Mouse (Mus musculus): Measurements from ENCODE around the gene Msn. TPM values are rescaled to one million over a fixed set of nuclear protein-coding genes. Genes with fewer than 3 reads are reported as not detected.
"Not testable (repeated sequence)": the region's sequence is repeated elsewhere in the genome, so short reads cannot be mapped to it uniquely, and the experiment has no call there.

Msn gene
- total RNA-seq, 1 experiment from 2014 or later = 128 TPM

GRCm38 (mm10) chrX:96144960-96145488 is 49.2 kb downstream of the Msn start:
- DNase-seq = no peak

DNA sequence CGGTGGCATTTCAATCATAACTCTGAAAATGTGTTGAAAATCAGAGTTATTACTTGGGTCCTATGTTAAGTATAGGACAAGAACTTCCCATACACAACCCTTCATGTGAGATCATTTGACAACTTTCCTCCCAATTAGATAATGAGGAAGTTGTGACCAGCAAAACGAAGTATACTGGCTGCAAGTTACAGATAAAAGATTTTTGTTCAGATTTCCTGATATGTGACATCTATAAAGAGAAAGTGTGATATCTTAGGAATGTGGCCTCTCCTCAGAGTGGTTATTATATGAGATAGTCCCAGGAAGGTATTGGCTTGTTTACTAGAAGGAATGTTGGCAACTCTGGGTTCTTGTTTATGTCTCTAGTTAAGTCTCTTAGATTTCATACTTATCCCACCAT is 52.4 kb downstream of the Msn start:
- no peak for DNase-seq

GRCm38 (mm10) chrX:96153362-96153761 is 57.5 kb downstream of the Msn start:
- DNase-seq = no peak

GRCm38 (mm10) chrX:96157936-96158335 is 62.1 kb downstream of the Msn start:
- no peak for DNase-seq

GRCm38 (mm10) chrX:96162571-96162970 is 66.7 kb downstream of the Msn start:
- DNase-seq = no peak

GRCm38 (mm10) chrX:96171645-96172388 is 76.0 kb downstream of the Msn start:
- DNase-seq = no peak

DNA sequence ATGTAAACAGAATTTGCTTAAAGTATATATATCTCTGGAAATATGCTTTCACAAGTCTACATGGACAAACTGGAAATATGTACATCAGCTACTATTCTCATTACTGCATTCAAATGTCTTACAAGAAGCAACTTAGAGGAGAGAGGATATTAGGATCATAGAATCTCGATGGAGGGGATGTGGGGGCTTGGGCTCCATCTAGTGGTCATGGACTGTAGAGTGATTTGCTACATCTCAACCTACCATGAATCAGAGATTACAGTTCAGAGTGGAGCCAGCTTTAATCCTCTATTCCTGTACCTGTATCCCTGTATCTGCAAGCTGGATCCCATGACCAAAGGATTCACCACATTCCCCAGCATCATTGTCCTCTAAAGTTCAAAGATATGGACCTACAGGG is 82.6 kb downstream of the Msn start:
- peak; percentile 23 for DNase-seq

- DNase-seq = no peak
These were observed 88.4 kb downstream of the Msn start for GRCm38 (mm10) chrX:96184100-96184732.

DNA sequence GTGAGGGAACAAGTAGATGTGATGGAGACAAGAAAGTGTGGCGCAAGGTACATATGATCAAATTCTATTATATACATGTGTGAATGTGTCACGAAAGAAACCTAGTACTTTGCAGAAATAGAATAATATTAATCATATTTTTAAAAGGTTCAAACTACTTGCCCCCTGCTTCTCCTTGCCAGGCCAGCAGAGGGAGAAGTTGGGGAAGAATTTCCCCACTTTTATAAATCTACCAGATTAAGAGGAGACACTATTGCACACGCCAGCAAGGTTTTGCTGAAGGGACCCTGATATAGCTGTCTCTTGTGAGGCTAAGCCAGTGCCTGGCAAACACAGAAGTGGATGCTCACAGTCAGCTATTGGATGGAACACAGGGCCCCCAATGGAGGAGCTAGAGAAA is 109.3 kb downstream of the Msn start:
- DNase-seq = not testable (repeated sequence)

DNA sequence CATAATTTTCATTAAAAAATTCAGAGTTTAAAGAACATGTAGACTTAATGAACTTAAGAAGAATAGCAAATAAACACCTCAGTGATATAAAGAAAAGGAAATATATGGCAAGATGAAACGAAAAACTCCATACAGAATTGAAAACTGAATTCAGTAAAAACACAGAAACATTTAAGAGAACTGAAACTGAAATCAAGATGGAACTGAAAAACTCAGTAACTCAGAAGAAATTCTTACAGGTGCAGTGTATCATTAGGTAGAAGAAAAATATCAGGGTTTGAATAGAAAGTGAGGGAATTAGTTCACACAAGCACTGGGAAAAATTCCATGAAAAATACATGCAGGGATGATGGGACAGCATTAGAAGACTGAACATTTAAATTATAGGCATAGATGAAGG is 111.0 kb downstream of the Msn start:
- DNase-seq = no peak

DNA sequence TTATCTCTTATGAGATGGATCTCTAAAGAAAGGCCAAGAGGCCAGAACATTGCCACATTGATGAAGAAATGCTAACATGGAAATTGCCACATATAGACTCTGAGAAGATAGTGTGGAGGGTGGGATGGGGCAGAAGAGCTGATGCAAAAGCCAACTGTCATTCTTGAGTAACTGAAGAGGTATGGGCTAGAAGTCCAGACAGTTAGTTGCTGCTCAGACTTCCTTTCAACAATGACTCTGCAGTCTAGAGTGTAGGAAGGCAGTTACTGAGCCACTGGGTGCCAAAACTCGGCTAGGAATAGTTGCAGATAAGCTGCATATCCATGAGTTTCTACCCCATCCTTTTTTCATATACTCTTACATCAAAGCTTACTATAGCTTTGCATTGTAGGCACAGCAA is 122.2 kb downstream of the Msn start:
- DNase-seq = no peak

Other genes starting within 250 kb of the Msn start
- 43.6 and 47.6 TPM in 2 replicates for gene Las1l, start 139.1 kb upstream of the Msn start, total RNA-seq (2021)
- gene Vsig4, start 197.4 kb downstream of the Msn start, total RNA-seq (2021) = not detected in 2 replicates

Measured in adrenal gland, postnatal 25 days (tissue).